Comparison of ENCODE assay signal across 28 mouse cellular contexts in genomic region chr2:32299469-32299868, GRCm38 (mm10). TPM values are rescaled to one million over a fixed set of nuclear protein-coding genes. Genes with fewer than 3 reads are reported as not detected.
DNase-seq lines count a peak whose midpoint lies in the region; ATAC-seq and TF ChIP-seq lines count a peak whose summit lies in the region.
"Had no signal": no experiment of that assay in that cellular context is flagged by ENCODE, and none has a peak within 500 bp of the region (broad histone marks: within the 10 kb centered on the region; RNA-seq: fewer than 3 reads in every experiment).

No protein-coding gene starts in this region.

- TF ChIP-seq CTCF in layer of hippocampus, adult 2 months (conservative IDR thresholded peaks at IDR 0.05) = no peak

- DNase-seq in frontal cortex, postnatal 25 days (ENCODE audit: low spot score in 2 of 2) = no peak
- DNase-seq in layer of hippocampus, adult 2 months (ENCODE audit: low spot score in 2 of 2) = no peak
- no peak for DNase-seq in layer of hippocampus, adult 18-20 months (ENCODE audit: low spot score in 2 of 2)
- peak; percentile 23 for DNase-seq in right cerebral cortex, adult 18-20 months
- no peak for DNase-seq in right cerebral cortex, postnatal 25 days
- DNase-seq: adrenal gland, postnatal 10 days; adrenal gland, postnatal 36 days; B cell, adult 2 months; cerebellum, adult 11 months; cerebellum, adult 2 months; cerebellum, adult 9-11 months; cerebellum, postnatal 25 days; gastrocnemius, adult 2 months; gastrocnemius, postnatal 25 days; heart, adult 2 months; heart, postnatal 14 days; heart, postnatal 4 days had no signal

- no peak overlapping the region for H3K4me3 ChIP-seq in layer of hippocampus, adult 2 months
- H3K4me3 ChIP-seq: embryonic facial prominence, embryonic 12.5 days; embryonic facial prominence, embryonic 15.5 days; gastrocnemius, adult 2 months; heart, adult 2 months; heart, embryonic 10.5 days; heart, embryonic 13.5 days; intestine, embryonic 15.5 days had no signal

- ATAC-seq in frontal cortex, adult (ENCODE audit: low TSS enrichment) = peak; percentile 51; the same call in 1 of the 2 replicates
- ATAC-seq: forebrain, embryonic 14.5 days; hindbrain, embryonic 16.5 days; intestine, embryonic 15.5 days; Patski had no signal

- peak overlapping the region; percentile 74 for H3K27ac ChIP-seq in layer of hippocampus, adult 2 months
- H3K27ac ChIP-seq: embryonic facial prominence, embryonic 12.5 days; embryonic facial prominence, embryonic 15.5 days; gastrocnemius, adult 2 months; heart, adult 2 months; heart, embryonic 10.5 days; heart, embryonic 13.5 days; intestine, embryonic 15.5 days had no signal

RNA-seq across cellular contexts. Expression of gene Swi5, which starts 11.6 kb away (rescaled TPM):
- 100 to 1,000 TPM; 212 to 222 TPM for total RNA-seq in layer of hippocampus, adult 2 months (2021)
- 100 to 1,000 TPM; 202 to 208 TPM for total RNA-seq in layer of hippocampus, adult 18-20 months (2021)

RNA-seq across cellular contexts. Expression of gene Golga2, which starts 12.3 kb away (rescaled TPM):
- total RNA-seq in layer of hippocampus, adult 2 months (2021) = 10 to 100 TPM; 87.9 TPM
- 10 to 100 TPM; 85.1 to 92.5 TPM for total RNA-seq in layer of hippocampus, adult 18-20 months (2021)

RNA-seq across cellular contexts. Expression of gene Uck1, which starts 39.5 kb away (rescaled TPM):
- total RNA-seq in layer of hippocampus, adult 2 months (2021) = 10 to 100 TPM; 55.3 to 57.8 TPM
- total RNA-seq in layer of hippocampus, adult 18-20 months (2021) = 10 to 100 TPM; 52.3 to 58.5 TPM

RNA-seq across cellular contexts. Expression of gene Ciz1, which starts 52.7 kb away (rescaled TPM):
- total RNA-seq in layer of hippocampus, adult 2 months (2021) = 10 to 100 TPM; 75.3 to 92.7 TPM
- total RNA-seq in layer of hippocampus, adult 18-20 months (2021) = 10 to 100 TPM; 69.3 to 77.0 TPM

RNA-seq across cellular contexts. Expression of gene Dnm1, which starts 53.7 kb away (rescaled TPM):
- 1,000 to 10,000 TPM; 1,274 to 1,381 TPM for total RNA-seq in layer of hippocampus, adult 2 months (2021)
- total RNA-seq in layer of hippocampus, adult 18-20 months (2021) = 1,000 to 10,000 TPM; 1,288 to 1,307 TPM
- total RNA-seq: common myeloid progenitor, adult 5-6 weeks; granulocyte monocyte progenitor cell, adult 5-6 weeks had no signal
